Mouse (Mus musculus) heart, postnatal 10 days (tissue): Measurements from ENCODE around the gene Zfp62. TPM values are rescaled to one million over a fixed set of nuclear protein-coding genes. Genes with fewer than 3 reads are reported as not detected.

Experiments
- DNase-seq, 2 experiments: peaks; one replicate each; pipeline ENCODE4 v3.0.0; 2021
- intact Hi-C: fragments of 180-260 bp; cut with DNase I; formaldehyde crosslinking; loops from one replicate; pipeline ENCODE4 v1.15.1; 2025
- total RNA-seq, 2 experiments: library from RNA; stranded (reverse); gene quantifications; 2 replicates each; pipeline ENCODE4 v1.2.3; 2021

Zfp62 gene
- total RNA-seq, 2 experiments from 2014 or later: 30.0 to 39.8 TPM

DNA sequence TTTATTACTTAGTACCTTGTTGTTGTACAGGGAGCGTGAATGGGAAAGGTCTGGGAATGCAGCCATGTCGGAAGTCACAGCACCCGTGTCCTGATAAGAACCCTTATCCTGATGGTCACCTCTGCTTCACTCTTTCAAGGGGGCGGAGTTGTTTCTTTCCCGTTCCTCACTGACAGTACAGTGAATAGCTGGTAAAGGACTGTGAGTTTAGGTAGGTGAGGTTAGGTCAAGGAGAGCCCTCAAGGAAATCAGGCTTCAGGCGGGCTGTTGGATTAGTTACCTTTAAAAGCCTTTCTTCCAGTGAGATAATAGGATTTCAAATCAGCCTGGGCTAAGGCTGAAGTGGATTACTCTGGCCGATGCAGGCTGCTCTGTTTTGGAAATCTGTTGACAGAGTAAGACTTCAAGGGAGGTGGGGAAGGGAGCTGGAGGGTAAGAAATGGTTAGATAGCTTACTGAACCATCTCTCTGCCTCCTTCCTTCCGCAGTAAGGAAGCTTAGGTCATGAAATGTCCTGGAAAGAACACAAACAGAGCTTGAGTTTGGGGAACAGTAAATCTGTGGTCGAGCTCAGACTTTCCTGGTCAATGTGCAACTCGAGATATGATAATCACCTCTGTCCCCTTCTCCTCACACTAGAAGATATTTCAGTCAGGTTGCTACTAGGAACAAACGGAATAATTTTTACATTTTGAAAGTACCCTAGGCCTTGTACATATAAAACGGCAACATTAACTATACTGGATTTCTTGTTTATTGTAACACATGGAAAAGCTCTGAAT is 42.7 kb downstream of the Zfp62 start:
- DNase-seq: peak in 1 of 2 experiments; percentile 22
- intact Hi-C loops: no loop called here

DNA sequence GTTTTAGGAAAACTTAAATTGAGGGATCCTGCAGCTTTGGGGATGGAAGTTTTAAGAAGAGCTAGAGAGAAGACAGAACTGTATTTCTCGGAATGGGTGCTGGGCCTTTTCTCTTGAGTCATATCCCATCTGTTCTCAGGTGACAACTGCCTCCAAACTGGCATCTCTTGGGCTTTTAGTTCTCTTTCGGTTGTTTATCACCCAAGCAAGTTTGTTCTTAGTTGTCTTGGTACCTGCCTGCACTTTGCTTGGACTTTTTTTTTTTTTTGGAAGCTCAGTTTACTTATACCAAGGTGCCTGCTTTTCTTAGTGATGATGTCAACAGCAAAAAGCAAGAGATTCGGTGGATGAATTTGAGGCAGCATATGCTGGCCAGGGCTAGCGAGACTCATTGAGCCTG is 43.4 kb downstream of the Zfp62 start:
- intact Hi-C loops: no loop called here
- no peak for DNase-seq

DNA sequence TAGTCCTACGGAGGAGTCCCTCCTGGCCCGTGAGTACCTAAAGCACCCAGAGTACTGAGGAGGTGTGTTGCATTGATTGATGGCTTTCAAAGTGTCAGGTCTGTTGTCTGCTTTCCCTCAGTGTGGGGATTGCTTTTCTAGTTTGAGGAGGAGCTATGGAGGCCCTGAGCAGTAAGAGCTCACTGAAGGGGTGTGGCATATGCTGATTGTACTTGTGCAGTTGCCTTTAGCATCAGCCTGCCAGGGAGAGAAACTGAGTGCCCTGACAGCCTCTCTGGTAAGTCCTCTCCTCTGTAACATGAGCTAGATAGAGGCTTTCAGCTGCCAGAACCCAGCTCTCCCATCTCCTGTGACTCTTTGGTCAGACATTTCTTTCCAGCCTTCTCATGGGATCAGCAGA is 44.2 kb downstream of the Zfp62 start:
- intact Hi-C loops: no loop called here
- DNase-seq: no peak

DNA sequence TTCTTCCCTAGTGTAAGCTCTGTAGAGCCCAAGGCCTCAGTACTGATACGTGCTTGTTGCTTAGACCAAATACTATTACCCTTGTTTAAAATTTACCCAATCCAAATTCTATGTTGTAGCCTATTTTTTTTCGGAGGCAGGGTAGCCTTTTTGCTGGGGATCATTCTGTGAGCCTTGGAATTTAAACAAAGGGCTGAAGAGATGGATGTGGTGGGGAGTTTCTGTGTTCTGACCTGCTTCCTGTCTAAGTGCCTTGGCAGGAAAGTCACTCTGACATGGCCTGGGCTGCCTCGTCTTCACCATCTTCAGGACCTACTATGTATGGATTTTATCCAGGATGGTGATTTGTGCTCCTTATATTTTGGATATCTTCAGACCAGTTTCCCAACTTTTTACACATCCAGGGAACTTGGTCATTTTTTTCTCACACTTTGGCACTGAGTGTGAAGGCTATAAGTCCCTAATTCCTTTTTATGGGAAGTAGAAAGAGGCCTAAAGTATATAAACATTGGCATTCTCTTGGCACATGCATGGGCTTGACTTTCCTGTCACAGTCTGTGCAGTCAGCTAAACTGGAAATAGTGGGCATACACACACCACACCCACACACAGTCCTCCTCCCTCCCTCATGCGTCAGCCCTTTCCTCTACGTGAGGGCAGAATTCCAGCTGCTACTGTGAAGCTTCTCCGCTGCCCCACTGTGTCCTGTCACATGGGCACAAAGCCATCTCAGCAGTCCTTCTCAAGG is 45.3 kb downstream of the Zfp62 start:
- DNase-seq: peak; percentile 69 to 71
- intact Hi-C loops: no loop called here

DNA sequence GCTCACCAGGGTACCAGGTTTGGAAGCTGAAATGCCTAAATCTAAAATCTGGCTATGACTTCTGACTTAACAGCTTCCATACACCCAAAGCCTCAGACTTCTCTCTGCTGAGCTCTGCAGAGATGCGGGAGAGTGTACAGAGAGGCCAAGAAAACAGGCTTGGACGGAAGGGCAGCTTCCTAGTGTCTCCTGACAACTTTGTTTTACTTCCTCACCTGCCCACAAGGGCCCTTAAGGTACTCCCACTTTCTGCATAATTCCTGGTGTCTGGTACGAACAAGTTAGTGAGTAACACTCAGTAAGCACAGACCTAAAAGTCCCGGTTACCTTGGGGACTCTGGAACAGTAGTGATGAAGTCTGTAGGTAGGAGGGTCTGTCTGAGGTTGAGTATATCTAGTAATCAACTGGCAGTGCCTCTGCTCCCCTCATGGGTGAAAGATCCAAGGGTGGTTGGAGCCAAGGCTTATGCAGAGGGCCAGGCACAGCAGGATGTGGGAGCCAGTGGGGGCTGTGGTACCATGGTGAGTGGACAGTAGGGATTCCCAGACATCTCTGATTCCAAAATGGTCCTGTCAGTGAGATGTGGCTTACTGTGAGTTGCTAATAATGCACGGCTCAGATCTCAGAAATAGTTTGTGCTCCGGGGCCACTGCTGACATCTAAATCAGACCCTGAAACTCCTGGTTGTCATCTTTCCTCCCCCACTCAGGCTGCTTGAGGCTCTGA is 46.0 kb downstream of the Zfp62 start:
- DNase-seq: no peak
- intact Hi-C loops: no loop called here

DNA sequence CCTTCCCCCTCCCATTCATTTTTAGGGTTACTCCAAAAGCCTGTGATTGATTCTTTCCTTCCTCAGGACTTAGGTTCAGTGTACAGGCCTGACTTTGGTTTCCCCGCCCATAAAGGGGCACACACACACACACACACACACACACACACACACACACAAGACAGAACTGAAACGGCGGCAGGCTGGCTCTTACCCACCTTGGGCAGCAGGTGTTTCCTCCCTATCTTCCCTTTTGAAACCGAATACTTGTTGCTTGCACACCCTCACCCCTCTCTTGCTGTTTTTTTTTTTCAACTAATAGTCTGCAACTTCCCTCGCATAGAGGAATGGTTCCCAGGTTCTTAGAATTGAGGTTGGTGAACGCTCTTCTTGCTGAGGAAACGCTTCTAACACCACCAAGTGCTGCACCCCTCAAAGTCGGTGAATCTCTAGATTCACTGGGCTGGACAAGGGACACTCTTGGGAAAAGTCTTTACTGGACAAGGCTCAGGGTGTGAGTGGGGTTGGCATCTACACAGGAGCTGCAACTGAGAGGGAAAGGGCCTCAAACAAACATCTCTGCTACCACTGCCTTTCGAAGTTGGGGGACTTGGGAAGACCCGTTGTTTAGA is 46.8 kb downstream of the Zfp62 start:
- intact Hi-C loops: loop anchor here (2.0 to 5.0 kb wide), 3 partner anchors 47 to 393 kb away; partner anchors contain the start of gene Zfp62
- no peak for DNase-seq

DNA sequence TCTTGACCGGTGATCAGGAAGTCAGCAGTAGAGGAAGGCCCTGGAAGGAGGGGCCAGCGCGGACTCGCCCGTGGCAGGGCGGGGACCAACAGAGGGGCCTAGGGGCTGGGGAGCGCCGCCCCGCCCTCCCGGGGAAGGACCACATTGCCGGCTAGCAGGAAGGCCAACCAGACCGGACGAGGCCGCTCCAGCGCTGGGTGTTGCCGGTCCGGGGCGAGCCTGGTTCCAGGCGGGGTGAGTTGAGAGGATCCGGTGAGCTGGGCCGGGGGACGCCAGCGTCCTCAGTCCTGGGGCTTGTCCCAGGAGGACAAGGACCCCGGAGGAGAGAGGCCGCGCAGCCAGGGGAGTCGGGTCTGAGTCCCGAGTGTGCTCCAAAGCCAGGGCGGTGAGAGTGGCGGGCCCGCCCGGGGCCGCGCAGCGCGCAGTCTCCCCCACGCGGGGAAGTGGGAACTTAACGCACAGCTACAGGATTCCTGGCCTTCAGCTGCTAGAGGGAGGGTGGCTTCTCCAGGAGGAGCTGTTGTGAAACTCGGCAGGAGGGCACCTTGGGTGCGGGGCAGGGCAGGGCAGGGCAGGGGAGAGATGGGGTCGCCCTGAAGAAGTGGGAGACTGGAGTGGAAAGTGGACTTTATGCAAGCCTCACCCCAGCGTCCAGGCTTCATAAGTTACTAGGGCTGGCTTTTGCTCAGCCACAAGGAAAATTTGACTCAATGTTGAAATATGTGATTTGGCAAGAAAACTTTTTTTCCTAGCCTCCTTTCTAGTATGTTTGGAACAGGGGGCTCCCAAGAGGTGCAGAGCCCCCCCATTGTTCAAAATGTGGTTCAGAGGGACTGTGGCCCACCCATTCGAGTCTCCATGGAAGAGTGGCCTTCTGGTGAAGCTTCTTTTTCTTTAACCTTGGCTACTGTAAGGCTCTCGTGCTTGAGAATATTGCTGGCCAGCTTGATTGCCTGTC is 47.6 kb downstream of the Zfp62 start:
- intact Hi-C loops: loop anchor here (2.0 to 5.0 kb wide), 3 partner anchors 48 to 393 kb away; partner anchors contain the start of gene Zfp62
- peak; percentile 94 for DNase-seq

DNA sequence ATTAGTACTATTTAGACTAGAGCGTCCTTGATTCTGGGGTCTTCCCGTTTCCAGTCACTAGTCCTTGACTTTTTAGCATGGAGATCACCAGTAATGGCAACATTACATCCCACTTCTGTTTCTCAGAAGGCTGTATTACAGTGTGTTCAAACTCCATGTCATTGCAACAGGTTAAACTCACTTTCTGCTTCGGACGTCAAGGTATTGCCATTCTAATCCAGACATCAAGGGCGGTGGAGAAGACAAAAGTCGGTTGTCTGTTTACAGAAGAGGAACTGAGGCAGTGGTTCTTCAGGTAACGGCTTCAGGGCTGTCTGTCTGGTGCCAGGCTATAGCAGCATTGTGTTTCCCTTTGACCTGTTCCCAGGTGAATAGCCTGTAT is 48.3 kb downstream of the Zfp62 start:
- intact Hi-C loops: loop anchor here (2.0 to 5.0 kb wide), 3 partner anchors 49 to 394 kb away; partner anchors contain the start of gene Zfp62
- no peak for DNase-seq

DNA sequence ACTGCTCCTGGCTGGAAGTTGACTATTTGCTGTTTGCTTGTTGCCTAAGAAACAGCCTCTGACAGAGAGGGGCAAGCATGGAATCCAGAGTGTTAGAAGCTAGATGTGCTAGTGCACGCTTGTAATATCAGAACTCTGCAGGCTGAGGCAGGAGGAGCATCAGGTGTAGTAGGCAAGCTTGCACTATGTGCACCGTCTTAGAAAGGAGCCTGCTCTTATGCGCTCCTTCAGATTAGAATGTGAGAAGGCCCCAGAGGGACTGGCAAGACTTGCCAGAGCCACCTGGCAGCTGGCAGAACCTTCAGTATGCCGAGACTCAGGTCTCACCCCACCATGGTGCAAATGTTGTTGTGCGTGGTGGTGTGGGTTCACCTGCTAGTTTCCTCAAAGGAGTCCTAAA is 49.0 kb downstream of the Zfp62 start:
- DNase-seq: no peak
- intact Hi-C loops: loop anchor here (5.0 kb wide), 2 partner anchors 145 to 395 kb away; no protein-coding TSS in a partner anchor

DNA sequence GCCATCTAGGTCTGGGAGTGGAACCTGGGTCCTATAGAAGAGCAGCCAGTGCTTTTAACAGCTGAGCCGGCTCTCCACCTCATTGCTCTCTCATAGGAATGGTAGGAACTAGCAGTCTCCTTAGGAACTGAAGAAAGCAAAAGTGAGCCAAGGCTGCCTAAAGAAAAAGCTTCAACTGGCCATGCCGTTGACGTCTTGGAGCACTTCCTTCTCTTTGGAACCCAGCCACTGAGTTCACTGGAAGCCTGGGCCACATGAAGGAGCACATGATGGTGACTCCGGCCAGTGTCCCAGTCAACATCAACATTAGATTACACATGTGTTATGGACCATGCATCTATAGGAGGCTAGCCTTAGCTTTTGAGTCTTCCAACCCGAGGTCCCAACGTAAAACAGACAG is 49.9 kb downstream of the Zfp62 start:
- intact Hi-C loops: loop anchor here (5.0 kb wide), 2 partner anchors 146 to 396 kb away; no protein-coding TSS in a partner anchor
- DNase-seq: no peak

DNA sequence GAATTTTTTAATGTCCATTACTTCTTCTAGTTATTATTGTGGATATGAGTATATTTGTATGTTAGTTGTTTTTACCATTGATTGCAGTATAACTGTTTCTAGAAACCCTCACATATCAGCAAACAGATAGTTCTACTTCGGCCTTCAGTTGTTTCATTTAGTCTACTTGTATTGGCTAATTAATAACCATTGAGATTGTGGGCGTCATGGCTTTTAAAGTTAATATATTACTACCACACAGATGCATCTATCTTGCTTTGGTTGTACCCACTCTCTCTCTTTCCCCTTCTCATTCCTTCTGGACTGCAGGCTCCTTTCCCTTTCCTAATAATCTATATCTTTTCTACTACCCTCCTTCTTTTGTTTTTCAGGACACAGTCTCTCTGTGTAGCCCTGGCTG is 56.2 kb downstream of the Zfp62 start:
- no peak for DNase-seq
- intact Hi-C loops: no loop called here

DNA sequence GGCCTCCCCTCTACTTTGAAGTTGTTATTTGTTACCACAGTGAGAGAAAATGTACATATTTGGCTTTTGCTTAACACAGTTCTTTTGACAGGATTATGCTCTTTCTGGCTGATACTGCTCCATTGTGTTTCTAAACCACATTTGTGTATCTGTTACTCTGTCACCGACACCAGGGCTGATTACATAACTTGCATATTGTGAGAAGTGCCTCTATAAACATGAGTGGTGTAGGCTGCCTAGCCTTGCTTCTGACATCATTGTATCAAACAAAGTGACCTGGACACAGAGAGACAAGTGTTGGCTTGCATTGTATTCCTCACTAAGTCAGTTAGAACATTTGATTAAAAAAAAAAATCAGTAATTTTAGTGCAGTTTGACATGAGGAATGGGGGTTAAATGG is 56.7 kb downstream of the Zfp62 start:
- intact Hi-C loops: no loop called here
- DNase-seq: no peak

DNA sequence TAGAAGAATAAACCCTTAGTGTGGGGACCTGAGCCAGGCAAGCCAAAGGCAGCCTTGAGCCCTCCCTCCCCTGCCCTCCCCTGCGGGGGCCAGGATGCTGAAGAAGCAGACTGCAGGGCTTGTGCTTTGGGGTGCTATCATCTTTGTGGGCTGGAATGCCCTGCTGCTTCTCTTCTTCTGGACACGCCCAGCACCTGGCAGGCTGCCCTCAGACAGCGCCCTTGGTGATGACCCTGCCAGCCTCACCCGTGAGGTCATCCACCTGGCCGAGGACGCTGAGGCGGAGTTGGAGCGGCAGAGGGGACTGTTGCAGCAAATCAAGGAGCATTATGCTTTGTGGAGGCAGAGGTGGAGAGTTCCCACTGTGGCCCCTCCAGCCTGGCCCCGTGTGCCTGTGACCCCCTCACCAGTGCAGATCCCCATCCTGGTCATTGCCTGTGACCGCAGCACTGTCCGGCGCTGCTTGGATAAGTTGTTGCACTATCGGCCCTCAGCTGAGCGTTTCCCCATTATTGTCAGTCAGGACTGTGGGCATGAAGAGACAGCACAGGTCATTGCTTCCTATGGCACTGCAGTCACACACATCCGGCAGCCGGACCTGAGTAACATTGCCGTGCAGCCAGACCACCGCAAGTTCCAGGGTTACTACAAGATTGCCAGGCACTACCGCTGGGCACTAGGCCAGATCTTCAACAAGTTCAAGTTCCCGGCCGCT is 57.7 kb downstream of the Zfp62 start:
- intact Hi-C loops: no loop called here
- DNase-seq: peak; percentile 87

DNA sequence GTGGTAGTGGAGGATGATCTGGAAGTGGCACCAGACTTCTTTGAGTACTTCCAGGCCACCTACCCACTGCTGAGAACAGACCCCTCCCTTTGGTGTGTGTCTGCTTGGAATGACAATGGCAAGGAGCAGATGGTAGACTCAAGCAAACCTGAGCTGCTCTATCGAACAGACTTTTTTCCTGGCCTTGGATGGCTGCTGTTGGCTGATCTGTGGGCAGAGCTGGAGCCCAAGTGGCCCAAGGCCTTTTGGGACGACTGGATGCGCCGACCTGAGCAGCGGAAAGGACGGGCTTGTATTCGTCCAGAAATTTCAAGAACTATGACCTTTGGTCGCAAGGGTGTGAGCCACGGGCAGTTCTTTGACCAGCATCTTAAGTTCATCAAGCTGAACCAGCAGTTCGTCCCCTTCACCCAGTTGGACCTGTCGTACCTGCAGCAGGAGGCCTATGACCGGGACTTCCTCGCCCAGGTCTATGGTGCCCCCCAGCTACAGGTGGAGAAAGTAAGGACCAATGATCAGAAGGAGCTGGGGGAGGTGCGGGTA is 58.3 kb downstream of the Zfp62 start:
- no peak for DNase-seq
- intact Hi-C loops: no loop called here

DNA sequence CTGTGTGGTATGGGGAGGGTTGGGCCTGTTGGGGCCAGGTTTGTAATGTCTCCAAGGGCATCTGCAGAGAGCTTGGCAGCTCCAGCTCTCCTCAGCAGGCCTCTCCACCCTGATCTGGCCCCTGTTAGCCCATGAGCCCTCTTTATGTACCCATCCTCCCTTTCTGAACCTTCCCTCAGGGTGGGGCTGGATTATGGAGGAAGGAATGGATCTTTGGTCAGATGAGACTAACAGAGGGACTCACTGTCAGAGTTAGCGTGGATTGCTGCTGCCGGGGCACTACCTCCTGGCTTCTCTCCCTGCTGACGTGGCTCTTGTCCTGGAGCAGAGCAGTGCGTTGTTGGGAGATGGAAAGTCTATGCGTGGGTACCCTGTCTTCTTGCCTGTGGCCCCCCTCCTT is 59.2 kb downstream of the Zfp62 start:
- intact Hi-C loops: no loop called here
- DNase-seq: no peak

DNA sequence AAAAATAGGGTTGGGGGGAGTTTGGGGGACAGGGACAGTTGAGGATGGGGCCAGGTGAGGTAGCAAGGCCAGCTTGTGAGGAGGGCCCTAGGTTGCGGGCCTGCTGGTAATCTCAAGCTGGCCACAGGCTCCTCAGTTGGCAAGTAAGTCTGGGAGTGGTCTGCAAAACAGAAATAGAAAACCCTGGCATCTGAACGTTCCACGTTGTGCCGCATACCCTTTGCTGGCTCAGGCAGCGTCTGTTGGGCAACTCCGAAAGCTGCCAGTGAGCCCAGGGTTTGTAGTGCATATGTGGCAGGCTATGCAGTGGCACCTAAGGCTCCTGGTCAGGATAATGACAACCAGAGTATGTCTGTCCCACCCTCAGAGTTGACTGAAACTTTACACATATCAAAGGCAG is 60.1 kb downstream of the Zfp62 start:
- intact Hi-C loops: no loop called here
- no peak for DNase-seq

DNA sequence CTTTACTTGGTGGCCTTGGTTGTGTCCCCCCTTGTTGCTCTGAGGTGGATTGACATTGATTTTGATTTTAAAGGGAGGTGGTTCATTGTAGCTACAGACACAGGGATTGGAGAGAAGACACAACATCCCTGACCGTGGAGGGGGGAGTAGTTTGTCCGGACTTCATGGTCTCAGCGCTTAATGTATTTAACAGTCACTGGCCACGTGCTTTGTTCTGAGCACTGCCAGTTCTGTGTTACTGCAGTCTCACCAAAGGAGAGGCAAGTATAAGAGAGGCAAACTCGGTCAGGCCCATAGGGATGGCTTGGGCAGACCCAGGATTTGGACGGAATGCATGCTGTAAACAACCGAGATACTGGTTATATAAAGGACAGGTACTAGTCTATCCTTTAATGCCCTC is 61.0 kb downstream of the Zfp62 start:
- DNase-seq: no peak
- intact Hi-C loops: no loop called here

DNA sequence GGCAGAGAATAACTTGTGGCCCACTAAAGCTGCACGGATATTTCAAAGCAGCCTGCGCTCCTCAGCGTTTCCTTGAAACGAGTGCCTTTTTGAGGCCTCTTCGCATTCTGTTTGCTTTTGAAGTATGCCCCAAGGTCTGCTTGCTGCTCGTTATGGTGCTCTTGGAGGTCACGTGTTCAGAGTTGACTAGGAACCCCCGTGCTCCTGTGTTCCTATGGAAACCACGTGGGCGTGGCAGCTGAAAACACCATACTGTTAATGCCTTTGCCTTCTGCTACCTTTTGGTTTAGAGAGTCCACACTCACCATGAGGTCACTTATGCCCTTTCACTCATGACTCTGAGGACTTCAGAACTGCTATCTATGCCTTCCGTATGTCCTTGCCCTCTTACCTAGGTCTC is 61.5 kb downstream of the Zfp62 start:
- no peak for DNase-seq
- intact Hi-C loops: no loop called here

DNA sequence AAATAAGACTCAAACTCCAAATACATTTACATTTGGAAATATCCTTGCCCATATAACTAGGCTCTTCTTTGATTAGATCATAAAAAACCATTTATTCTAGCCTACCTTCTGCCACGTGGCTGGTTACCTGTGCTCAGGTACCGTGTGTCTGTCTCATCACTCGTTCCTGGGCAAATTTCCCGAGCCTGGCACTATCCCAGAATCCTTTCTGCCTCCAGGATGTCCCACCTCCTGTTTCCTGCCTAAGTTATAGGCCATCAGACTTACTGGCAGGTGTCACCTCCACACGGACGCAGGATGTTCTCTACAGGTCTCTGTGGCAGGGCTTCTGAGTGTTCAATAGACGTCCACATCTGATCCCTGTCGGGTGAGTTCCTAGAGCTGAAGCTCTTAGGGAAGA is 62.0 kb downstream of the Zfp62 start:
- intact Hi-C loops: no loop called here

More for the DNA sequence above, 62.0 kb downstream of the Zfp62 start:
- no peak for DNase-seq
